Mouse (Mus musculus) thymus, postnatal 4 days (tissue): ENCODE results near the gene Tsfm.

Experiments
- DNase-seq: peaks from one replicate; pipeline ENCODE4 v3.0.0; 2021

Tsfm gene

DNA sequence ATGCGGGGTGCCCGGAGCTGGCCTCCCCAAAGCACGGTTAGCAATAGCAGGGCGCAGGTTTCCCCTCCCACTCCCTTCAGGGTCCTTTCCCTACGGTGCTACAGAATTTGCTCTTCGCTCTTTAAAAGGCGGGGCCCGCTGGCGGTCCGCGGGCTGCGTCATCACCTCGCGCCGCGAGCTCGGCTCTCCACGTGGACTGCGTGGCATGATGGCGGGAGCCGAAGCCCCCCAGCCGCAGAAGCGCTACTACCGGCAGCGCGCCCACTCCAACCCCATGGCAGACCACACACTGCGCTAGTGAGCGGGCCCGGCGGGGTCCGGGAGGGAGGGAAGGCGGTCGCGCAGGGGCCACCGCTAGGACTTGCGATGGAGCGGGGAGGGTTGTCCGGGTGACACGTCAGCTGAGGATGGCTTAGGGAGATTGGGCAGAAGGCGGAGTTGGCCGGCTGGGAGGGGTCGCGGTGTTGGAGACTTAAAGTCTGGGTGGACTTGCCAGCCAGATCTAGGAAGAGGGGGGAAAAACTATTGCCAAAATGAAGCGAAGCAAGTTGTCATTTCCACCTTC lies 11.2 kb upstream of the Tsfm start:
- peak; percentile 90 for DNase-seq

DNA sequence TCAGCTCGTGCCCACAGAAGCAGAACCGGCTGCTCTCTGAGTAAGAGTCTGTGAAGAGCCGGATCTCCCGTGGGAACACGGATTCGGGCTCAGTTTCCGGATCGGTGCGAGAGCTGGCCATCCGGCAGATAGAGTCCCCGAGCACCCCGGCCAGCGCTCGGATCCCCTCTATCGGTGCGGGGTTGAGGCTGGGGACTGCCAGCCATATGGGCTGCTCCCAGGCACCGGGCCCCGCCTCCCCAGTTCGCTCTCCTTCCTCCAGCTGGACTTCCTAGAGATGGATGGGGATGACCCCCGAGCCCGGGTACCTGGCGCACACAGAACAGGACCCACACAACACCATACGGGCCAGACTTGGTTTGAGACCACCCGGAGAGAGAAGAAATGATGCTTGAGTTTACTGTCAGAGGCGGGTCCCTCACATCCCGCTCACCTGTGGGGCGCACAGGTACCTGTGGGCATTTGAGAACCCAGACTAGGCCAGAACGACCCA lies 10.7 kb upstream of the Tsfm start, which contains the start of the genes Mettl1 and Eef1akmt3:
Mettl1 (plus strand) TSS at position 141 of the 493 bp plus-strand sequence.
Eef1akmt3 (minus strand) TSS at position 240 of the 493 bp plus-strand sequence.
- DNase-seq: peak; percentile 45

DNA sequence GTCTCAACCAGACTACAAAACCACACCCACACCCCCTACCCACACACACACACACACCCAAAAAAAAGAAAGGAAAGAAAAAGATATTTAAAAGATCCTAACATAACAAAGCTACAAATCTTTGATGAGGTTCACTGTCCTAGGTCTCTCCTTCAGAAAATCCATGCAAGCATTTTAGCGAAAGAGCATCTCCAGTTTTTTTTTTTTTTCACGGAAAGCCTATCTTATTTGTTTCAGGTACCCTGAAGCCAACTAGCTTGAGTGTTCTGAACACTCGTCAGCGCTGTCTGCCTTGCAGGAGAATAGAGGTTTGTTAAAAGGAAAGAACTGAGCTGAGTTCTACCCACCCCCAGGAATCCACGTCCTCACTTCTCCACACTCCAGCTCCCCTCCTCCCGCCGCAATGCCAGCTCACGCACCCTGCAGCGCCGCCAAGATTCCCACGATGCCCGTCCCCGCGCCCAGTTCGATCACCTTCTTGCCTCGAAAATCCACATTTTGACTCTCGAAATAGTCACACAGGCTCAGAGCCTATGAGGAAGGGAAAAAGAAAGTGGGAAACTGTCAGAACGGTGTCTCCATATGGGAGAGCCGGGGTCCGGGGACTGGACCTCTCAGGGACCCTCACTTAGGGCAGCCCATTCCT lies 10.1 kb upstream of the Tsfm start:
- DNase-seq: no peak

DNA sequence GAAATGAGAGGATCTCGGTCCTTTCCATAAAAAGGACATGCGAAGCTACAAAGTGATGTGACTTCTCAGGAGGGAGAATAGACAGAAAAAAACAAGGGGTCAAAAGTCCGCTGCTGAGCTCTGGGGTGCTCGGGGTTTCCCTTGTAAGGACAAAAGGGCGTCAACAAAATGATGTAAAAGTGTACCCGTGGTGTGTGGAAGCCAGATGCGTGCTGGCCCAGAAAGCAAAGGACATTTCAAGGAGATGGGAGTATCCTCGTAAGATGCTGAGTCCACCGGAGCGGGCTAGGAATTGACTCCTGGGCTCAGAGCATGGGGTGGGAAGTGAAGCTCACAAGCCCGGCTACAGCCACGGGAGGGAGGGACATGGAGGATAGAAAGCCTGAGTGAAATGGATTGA lies 7.0 kb upstream of the Tsfm start:
- DNase-seq: no peak

DNA sequence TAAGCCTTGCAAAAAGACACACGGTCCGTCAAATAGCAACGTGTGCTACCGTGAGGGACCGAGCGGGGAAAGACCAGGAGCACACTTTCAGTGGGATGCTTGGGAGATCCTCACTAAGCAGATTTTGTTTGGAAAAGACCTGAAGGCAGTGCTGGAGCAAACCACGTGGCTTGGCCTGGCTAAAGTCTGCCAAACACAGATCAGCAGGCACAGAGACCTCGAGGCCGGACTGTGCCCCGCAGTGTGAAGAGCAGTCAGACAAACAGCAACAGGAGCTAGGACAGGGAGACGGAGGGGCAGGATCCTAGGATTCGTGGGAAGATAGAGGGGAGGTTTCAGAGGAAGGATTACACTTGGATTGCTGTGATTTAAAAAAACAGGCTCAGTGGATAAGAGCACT lies 5.6 kb upstream of the Tsfm start:
- DNase-seq: no peak

DNA sequence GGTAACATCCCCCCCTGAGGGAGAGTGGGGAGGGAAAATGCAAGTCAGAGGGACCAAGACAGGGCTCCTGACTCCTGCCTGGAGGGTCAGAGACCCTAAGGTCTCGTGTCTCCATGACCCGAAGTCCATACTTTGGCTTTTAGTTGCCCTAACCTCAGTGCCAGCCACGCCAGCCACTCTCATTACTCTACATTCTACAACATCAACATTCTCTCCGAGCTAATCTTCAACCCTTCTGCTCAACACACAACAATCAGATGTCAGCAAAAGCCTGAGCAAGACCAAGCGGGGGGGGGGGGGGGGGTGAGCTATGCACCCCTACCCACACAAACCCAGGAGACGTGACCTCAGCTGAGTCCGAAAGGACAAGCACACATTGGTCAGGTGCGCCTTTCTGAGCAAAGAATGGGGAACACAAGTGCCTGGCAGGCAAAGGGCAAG lies 2.7 kb upstream of the Tsfm start:
- no peak for DNase-seq

DNA sequence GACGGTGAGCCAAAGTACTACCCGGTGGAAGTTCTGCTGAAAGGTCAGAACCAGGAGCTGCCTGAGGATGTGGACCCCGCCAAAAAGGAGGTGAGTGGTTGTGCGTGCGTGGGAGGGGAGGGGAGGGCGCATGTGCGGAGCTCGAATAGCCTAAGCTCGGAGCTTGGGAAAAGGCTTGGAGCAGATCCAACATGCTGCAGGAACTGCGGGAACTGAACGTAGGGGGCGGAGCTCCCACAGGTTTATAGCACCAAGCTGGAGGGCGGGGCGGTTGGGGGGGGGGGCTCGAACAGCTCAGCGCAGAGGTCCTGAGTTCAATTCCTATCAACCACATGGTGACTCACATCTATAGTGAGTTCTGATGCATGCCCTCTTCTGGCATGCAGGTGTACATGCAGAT lies 12.2 kb downstream of the Tsfm start:
- no peak for DNase-seq

DNA sequence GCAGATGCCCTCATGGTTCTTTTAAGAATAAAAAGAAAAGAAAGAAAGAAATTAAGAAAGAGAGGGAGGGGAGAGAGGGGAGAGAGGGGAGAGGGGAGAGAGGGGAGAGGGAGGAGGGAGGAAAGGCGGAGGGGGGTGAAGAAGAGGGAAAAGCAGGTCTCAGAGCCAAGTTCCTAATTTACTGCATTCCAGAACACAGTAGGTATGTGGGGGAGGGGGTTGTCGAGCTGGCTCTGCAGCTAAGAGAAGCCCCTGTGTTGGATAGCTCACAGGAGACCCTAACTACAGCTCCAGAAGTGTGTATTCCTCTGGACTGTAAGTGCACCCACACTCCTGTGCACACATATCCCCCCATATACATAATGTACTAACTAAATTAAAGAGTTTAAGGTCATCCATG lies 13.6 kb downstream of the Tsfm start:
- DNase-seq: no peak

DNA sequence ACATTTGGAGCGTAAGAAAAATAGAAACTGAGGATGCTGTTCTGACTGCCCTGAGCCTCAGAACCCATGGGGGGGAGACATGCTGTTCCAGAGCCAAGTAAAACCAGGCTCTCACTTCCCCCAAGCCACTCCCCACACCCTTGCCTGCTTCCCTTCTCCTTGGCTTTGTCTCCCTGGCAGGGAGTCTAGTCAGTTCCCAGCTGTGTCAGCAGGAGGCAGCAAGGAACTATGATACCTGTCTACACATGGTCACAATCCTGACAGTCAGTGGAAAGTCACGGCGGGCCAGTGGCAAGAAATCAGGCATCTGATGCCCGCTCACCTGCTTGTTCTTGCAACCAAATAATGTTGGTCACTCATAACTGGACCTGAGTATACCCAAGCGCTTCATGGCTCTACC lies 14.2 kb downstream of the Tsfm start:
- peak; percentile 25 for DNase-seq

DNA sequence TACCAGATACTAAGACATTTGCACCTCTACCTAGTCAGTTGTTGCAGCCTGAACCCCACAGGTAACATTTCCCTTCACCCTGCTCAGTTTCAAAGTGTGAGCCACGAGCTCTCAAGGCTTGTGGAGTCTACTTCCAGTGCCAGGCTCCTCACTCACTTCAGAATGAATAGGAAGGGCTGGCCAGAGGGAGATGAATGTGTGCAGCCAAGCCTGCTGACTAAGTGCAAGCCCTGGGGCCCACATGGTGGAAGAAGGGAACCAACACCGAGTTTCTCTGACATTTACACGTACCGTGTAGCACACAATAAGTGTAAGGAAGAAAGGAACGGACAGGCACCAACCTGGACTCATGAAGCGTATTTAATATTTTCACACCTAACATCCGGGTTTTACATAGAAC lies 26.8 kb downstream of the Tsfm start:
- no peak for DNase-seq

DNA sequence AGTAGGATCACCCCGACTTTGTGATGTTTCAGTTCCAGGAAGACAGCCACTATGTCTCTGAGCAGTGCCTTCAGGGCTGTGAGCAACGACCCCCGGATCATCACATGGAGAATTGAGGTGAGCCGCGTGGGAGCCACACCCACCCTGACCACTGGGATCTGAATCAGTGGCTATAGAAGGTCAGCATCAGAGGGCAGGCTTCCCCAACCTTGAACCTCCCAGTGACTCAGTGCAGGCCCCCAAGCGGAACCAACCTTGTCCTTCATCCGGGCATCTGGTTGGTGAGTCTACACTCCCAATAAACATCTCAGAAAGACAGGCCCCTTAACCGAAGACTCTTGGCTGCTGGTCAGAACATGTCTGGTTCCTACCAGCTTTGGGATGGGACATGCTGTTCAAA lies 27.3 kb downstream of the Tsfm start:
- no peak for DNase-seq

DNA sequence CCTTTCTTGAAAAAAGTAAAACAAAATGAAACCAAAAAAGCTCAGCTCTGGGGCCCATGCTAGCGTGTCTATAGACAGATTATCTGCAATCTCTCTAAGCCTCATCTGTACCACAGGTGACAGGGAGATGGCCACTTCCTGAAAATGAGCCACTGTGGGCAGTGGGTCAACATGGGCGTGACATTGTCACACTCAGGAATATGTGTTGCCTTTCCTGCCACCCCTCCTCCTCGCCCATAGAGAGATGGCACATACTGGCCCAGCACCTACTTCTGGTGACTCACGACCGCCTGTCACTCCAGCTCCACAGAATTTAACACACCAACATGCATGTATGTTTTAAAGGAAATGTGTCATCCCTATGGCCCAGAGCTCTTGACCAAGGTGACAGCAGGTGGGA lies 27.9 kb downstream of the Tsfm start:
- no peak for DNase-seq

DNA sequence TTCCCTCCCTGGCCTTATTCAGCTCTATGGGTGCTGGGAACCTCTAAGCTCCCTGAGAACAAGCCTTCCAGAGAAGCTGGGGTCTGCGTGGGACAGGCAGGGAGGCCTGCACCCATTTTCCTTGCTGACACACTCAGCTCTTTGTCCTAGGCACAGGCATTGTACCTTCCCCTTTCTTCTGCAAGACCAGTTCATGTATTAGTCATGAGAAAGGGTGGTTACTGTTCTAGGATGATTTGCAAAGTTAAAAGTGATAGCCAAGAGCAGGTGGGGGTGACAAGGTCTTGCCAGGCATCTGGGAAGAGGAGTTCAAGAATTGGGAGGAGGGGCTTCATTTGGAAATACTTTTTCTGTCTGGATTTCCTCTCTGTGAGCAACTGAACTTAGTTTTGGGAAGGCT lies 28.6 kb downstream of the Tsfm start:
- DNase-seq: no peak

DNA sequence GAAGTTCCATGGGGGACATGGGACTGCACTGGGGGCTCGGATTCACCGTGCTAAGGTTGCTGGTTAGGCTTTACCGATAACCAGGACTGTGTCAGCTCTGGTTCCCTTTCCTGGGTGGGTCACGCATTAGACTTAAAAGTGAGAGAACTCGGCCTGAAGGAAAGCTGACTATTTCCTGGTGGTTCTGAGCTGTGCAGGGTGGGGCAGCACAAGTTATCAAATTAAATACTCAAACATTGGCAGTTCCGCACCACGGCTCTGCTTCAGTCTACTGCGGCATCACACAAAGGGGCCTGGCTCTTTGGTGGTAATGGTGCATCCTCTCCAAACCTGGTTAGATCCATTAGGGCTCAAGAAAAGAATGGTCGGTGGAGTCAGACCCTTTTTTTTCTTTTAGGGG lies 29.3 kb downstream of the Tsfm start:
- DNase-seq: no peak

DNA sequence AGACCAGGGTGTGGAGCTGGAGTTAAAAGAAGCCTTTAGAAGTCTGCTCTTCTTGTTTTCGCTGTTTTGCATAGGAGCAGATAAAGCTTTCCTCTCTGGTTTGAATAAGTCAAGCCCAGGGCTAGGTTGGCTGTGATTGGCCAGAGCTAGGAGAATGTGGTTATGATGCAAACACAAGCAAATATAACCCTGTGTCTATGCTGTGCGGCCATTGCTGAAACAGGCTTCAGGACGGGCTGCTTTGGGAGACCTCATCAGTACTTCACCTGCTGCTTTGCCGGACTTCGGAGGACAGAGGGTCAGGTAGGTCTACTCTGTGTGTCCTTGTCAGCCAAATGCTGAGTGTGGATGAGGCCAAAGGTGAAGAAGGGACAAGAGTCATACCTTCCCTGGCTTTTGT lies 30.1 kb downstream of the Tsfm start, which contains the start of gene Avil:
Avil (plus strand) TSS at position 181 of the 400 bp plus-strand sequence.
- DNase-seq: no peak

DNA sequence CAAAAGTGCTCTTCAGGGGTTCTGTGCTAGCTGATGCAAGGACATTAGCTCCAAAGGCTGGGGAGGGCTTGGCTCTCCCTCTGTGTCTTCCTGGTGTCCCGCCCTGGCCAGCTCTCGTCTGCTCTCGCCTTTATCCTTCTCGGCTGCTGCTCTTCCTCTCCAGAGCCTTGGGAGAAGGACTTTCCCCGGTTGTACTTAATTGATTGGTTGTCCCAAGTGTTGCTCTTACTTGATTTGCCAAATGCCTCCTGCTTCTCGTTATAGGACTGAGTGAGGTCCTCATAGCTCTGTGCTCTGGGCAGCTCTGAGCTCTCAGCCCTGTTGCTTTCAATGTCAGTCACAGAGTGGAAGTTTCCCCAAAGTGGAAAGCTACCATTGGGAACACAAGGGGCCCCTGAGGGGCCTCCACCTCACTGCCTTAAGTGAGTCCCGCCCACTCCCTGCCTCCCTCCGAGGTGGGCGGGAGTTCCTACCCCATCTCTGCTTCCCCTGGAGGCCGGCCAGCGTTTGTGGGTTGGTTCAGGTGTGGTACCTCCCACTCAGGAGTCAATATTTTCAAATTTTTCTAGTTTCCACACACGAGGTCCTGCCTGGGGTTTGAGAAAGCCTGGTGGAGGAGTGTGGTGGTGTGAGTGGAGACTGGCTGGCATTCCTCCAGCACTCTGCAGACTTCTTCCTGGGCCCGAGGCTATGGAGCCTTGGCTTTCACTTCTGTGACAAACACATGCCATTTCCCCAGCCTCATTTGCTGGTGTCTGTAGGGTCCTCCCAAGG lies 33.1 kb downstream of the Tsfm start:
- DNase-seq: no peak

DNA sequence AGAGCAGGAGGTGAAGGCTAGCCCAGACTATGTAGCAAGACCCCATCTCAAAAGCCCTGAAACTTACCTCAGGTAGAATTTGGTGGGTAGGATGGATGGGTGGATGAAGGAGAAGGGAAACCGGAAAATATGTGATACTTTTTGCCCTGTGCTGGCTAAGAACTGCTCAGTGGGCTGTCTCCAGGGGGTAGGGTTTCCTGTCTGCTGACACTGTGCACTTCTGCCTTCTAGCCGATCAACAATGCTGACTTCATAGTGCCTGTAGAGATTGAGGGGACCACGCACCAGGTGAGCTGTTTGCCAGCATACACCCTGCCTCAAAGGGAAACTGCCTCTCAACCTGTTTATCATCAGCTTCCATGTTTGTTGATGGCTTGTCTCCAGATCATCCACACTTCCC lies 37.0 kb downstream of the Tsfm start:
- DNase-seq: no peak

DNA sequence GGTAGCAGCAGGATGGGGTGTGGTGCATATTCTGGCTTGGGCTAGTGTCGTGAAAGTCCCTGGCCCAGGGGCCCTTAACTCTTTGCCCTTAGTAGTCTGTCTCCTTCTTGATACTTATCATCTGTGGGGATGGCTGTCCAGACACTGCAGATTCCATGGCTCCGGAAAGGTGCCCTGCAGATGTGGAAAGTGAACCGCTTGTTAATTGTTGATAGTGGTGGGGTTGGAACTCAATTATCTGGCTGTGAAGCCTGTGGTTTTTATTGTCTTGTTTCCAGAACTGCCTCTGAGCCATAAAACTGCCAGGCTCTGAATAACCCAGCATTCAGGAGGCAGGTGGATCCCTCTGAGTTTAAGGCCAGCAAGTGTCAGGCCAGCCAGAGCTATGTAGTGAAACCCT lies 39.0 kb downstream of the Tsfm start:
- DNase-seq: no peak

DNA sequence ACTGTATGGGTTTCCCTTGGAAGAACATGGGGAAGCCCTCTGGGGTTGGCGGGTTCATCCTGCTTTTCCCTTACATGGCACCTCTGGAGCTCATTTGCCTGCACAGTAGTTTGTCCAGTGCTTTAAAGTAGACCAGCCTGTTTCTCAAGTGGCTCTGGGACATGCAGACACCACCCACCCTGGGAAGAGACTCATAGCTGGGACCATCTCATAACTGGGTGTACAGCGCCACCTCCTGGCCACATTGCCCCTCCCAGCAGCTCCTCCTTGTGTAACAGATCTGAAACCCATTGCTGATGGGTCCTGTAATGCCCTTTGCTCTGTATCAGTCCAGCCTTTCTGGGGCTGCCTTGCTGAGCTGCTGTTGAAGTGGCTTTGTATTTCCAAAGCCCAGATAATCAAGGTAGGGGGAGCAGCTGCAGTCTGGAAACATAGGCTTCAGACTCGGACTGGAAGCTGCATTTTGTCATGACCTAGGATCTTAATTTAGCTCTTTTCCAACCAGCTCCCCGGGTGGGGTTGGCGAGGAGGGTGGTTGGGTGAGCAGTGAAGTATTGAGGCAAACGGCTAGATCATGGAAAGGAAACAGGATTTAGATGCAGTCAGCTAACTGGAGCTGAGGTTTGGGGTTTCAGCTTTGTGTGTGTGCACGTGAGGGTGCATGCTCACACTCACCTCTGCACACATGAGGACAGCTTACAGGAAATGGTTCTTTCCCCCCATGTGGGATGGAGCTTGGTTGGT lies 40.2 kb downstream of the Tsfm start:
- peak; percentile 95 for DNase-seq

DNA sequence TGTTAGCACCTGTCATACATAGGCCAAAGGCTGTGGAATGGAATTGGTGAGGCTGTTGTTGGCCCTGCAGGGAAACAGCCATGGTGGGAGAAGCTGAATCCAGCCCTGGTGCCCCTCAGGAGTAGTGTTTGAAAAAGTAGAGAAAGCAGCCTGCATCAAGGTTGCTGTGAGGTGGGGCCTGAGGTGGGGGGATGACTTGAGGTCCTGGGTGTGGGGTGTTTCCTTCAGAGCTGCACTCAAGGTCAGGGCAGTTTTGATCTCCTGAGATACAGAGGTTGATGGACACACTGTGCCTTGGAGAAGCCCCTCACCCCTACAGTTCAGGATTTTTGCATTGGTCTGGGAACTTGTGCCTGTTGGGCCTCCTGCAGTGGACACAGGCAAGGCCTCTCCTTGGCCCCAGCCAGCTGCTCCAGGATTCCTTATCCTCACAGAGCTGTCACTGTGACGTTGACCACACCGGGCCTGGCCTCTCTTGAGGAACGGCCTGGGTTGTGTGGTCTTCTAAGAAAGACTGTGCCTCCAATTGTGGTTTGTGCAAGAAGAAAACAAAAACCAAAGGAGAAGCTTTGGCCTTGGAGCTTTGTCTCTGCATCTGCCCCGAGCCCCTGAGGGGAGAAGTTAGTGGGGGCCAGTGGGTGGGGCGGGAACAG lies 42.0 kb downstream of the Tsfm start:
- no peak for DNase-seq

DNA sequence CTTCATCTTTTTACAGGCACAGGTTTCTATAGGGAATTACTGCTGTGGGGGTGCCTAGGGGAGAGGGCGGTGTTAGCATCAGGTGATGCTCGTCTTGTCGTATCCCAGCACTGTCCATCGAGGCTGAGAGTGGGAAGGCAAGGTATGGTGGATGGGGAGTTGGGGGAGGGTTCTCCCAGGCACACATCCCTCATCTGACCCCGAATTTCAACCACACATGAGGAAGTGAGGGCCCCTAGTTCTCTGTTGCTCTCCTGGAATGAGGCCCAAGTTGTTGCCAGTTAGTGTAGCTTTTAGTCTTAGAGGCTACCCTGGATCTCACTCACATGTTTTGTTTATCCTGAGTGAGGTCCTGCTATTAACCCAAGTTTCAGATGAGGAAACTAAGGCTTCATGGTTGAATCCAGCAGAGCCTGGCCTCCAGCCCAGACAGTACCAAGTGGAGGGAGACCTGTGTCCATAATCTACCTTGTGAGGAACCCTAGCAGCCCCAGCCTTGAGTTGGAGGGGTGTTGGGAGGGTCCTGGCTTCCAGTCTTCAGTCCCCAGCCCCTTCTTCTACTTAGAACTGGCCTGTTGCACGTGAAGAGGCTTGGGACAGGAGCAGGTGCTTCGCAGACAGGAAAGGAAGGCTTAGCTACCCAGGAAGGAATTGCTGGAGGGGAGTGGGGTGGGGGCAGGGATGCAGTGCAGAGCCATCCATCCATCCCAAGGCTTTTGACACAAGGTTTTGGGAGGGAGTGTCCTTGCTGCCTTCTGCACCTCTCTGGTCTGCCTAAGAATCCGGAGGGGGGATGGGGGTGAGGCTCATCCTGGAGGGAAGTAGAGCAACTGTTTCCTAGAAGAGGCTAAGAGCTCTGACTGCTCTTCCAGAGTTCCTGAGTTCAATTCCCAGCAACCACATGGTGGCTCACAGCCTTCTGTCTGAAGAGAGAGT lies 43.2 kb downstream of the Tsfm start:
- no peak for DNase-seq
